Mouse (Mus musculus) E14TG2a.4 (cell line): ENCODE data around the gene Cd163.
"Not testable (repeated sequence)": the region's sequence is repeated elsewhere in the genome, so short reads cannot be mapped to it uniquely, and the experiment has no call there.

Experiments
- CTCF ChIP-seq: conservative IDR thresholded peaks from 2 replicates; pipeline ENCODE4 v1.5.1; 2014; ENCODE audit warnings: low read length
- NANOG ChIP-seq: IDR thresholded peaks from 2 replicates; pipeline ENCODE4 v1.6.1; 2014; ENCODE audit warnings: borderline replicate concordance, low read length, mixed read lengths
- POU5F1 ChIP-seq: IDR thresholded peaks from 2 replicates; pipeline ENCODE4 v1.6.1; 2014; ENCODE audit warnings: low read length, borderline replicate concordance

DNA sequence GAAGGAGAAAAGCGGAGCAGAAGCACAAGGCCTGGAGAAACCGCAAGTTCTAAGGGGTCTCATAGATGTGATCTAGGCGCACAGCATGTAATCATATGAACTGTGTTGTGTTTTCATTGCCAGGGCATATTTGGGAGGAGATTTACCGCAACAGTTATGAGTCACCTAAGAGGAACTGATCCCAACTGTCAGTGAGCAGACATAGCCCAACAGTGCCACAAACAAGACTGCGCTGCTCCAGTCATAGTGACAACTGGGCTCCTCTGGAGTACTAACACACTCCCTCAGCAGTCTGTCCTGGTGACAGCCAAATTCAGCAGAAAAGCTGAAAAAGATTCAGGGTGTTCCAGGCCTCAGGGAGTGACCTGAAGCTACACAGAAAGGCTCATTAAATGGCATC lies 7.1 kb upstream of the Cd163 start:
- TF ChIP-seq CTCF, POU5F1, NANOG: not testable (repeated sequence)
